In genomic region chr15:97862881-97863493, GRCm38 (mm10) we compare ENCODE assay signal across 15 mouse cellular contexts. TPM values are rescaled to one million over a fixed set of nuclear protein-coding genes. Genes with fewer than 3 reads are reported as not detected.
DNase-seq lines count a peak whose midpoint lies in the region; ATAC-seq and TF ChIP-seq lines count a peak whose summit lies in the region.
"Had no signal": no experiment of that assay in that cellular context is flagged by ENCODE, and none has a peak within 500 bp of the region (broad histone marks: within the 10 kb centered on the region; RNA-seq: fewer than 3 reads in every experiment).

No protein-coding gene starts in this region.

- no peak overlapping the region for H3K4me3 ChIP-seq in hindbrain, postnatal 0 days (ENCODE audit: low read length)
- no peak overlapping the region for H3K4me3 ChIP-seq in hindbrain, embryonic 12.5 days
- H3K4me3 ChIP-seq in MEL (ENCODE audit: control insufficient read depth in 1 of 2, insufficient read depth in 1 of 2, low read depth in 2 of 2, low read length in 2 of 2) = no peak overlapping the region
- peak overlapping the region; percentile 23; the same call in 1 of the 2 replicates for H3K4me3 ChIP-seq in olfactory bulb, adult 2 months (ENCODE audit: insufficient read depth, low read depth, low read length)
- H3K4me3 ChIP-seq: embryonic facial prominence, embryonic 10.5 days; erythroblast, embryonic 14.5 days; kidney, embryonic 15.5 days; limb, embryonic 12.5 days; liver, embryonic 15.5 days; neural tube, embryonic 12.5 days had no signal

- 47% methylated on average over 14 of the region's 14 CpGs for WGBS in hindbrain, postnatal 0 days
- WGBS in hindbrain, embryonic 12.5 days = 61% methylated on average over 14 of the region's 14 CpGs
- WGBS in olfactory bulb, adult 2 months = 57% methylated on average over 14 of the region's 14 CpGs

- H3K9me3 ChIP-seq in hindbrain, postnatal 0 days (ENCODE audit: low read length) = no peaks in the 10 kb centered on the region
- 0 out of 2 replicates have a peak, but pooled peaks cover 6% of the 10 kb centered on the region for H3K9me3 ChIP-seq in hindbrain, embryonic 12.5 days (replicated peaks)
- no peaks in the 10 kb centered on the region for H3K9me3 ChIP-seq in MEL (replicated peaks; ENCODE audit: insufficient read depth, low read length)
- H3K9me3 ChIP-seq: kidney, embryonic 15.5 days; liver, embryonic 15.5 days had no signal

- no peaks in the 10 kb centered on the region for H3K27me3 ChIP-seq in hindbrain, postnatal 0 days (ENCODE audit: insufficient read depth, low read length)
- no peaks in the 10 kb centered on the region; the same call in 1 of the 2 replicates for H3K27me3 ChIP-seq in hindbrain, embryonic 12.5 days
- H3K27me3 ChIP-seq in MEL (ENCODE audit: control insufficient read depth in 1 of 2, insufficient read depth in 2 of 2, low read length in 2 of 2) = no peaks in the 10 kb centered on the region
- H3K27me3 ChIP-seq: kidney, embryonic 15.5 days; limb, embryonic 12.5 days; liver, embryonic 15.5 days; neural tube, embryonic 12.5 days had no signal

- DNase-seq in hindbrain, postnatal 0 days (ENCODE audit: low spot score) = peak; percentile 15
- peak; percentile 23 for DNase-seq in MEL (ENCODE audit: low read depth, low spot score)
- DNase-seq in brain, embryonic 14.5 days (ENCODE audit: low read depth) = peak; percentile 17
- no peak for DNase-seq in Muller cell, postnatal 12 days (ENCODE audit: inconsistent ontology term)
- DNase-seq: adrenal gland, postnatal 36 days; heart, postnatal 14 days had no signal

- TF ChIP-seq CTCF in hindbrain, postnatal 0 days (IDR thresholded peaks at IDR 0.05; ENCODE audit: low read depth) = no peak
- no peak for TF ChIP-seq CTCF in MEL (IDR thresholded peaks at IDR 0.05 in 2 of 3, conservative IDR thresholded peaks at IDR 0.05 in 1 of 3; ENCODE audit: control insufficient read depth in 1 of 3, insufficient read depth in 1 of 3, low read depth in 2 of 3, low read length in 3 of 3, poor library complexity in 1 of 3, severe bottlenecking in 1 of 3)
- TF ChIP-seq CTCF in brain, embryonic 14.5 days (IDR thresholded peaks at IDR 0.05; ENCODE audit: borderline replicate concordance, extremely low read depth, insufficient read depth, insufficient read length) = no peak
- TF ChIP-seq CTCF in olfactory bulb, adult 2 months (IDR thresholded peaks at IDR 0.05; ENCODE audit: insufficient read depth, low read depth, low read length) = no peak

- no peaks in the 10 kb centered on the region for H3K79me2 ChIP-seq in MEL (ENCODE audit: control insufficient read depth, insufficient read depth, low read length, poor library complexity)

- H3K9ac ChIP-seq in hindbrain, postnatal 0 days (replicated peaks; ENCODE audit: low read length) = no peak overlapping the region
- no peak overlapping the region for H3K9ac ChIP-seq in hindbrain, embryonic 12.5 days
- no peak overlapping the region for H3K9ac ChIP-seq in MEL (ENCODE audit: control insufficient read depth, low read depth, low read length, poor library complexity, severe bottlenecking)
- H3K9ac ChIP-seq: kidney, embryonic 15.5 days; limb, embryonic 12.5 days; liver, embryonic 15.5 days; neural tube, embryonic 12.5 days had no signal

- TF ChIP-seq POLR2A in MEL (IDR thresholded peaks at IDR 0.05; ENCODE audit: control insufficient read depth in 1 of 2, insufficient read depth in 1 of 2, low read depth in 1 of 2, low read length in 2 of 2, poor library complexity in 1 of 2) = 0 out of 4 replicates have a peak, but pooled peaks of 1 of the 2 experiments have one; percentile 29
- TF ChIP-seq POLR2A in brain, embryonic 14.5 days (IDR thresholded peaks at IDR 0.05; ENCODE audit: borderline replicate concordance, extremely low read depth, insufficient read depth, insufficient read length, poor library complexity, severe bottlenecking) = no peak
- no peak for TF ChIP-seq POLR2A in olfactory bulb, adult 2 months (IDR thresholded peaks at IDR 0.05; ENCODE audit: insufficient read depth, low read depth, low read length)

- no peaks in the 10 kb centered on the region for H3K4me1 ChIP-seq in hindbrain, postnatal 0 days (ENCODE audit: insufficient read depth, low read length)
- H3K4me1 ChIP-seq in hindbrain, embryonic 12.5 days = peaks cover 3% of the 10 kb centered on the region; the same call in 1 of the 2 replicates
- H3K4me1 ChIP-seq in MEL (ENCODE audit: control insufficient read depth in 1 of 2, insufficient read depth in 2 of 2, low read length in 2 of 2) = peaks cover 21 to 24% of the 10 kb centered on the region in 2 experiments
- H3K4me1 ChIP-seq in olfactory bulb, adult 2 months (ENCODE audit: control insufficient read depth, insufficient read depth, low read length) = peaks cover 7% of the 10 kb centered on the region
- H3K4me1 ChIP-seq: limb, embryonic 12.5 days; neural tube, embryonic 12.5 days had no signal

- no peak for TF ChIP-seq EP300 in MEL (IDR thresholded peaks at IDR 0.05; ENCODE audit: low read depth in 1 of 2, low read length in 2 of 2)

- H3K27ac ChIP-seq in hindbrain, postnatal 0 days = no peak overlapping the region
- H3K27ac ChIP-seq in hindbrain, embryonic 12.5 days = no peak overlapping the region
- H3K27ac ChIP-seq in MEL (ENCODE audit: control insufficient read depth, low read depth, low read length) = no peak overlapping the region
- H3K27ac ChIP-seq in olfactory bulb, adult 2 months (ENCODE audit: insufficient read depth, low read depth, low read length) = no peak overlapping the region
- H3K27ac ChIP-seq: embryonic facial prominence, embryonic 10.5 days; kidney, embryonic 15.5 days; limb, embryonic 12.5 days; liver, embryonic 15.5 days; neural tube, embryonic 12.5 days had no signal

- ATAC-seq in hindbrain, postnatal 0 days = no peak
- no peak for ATAC-seq in hindbrain, embryonic 12.5 days (ENCODE audit: low FRiP score)
- no peak for ATAC-seq in CD4-positive, CD25-positive, alpha-beta regulatory T cell, adult 4 months

- no peak for TF ChIP-seq RAD21 in MEL (IDR thresholded peaks at IDR 0.05; ENCODE audit: low read depth, low read length)

- no peaks in the 10 kb centered on the region for H3K36me3 ChIP-seq in hindbrain, postnatal 0 days (ENCODE audit: insufficient read depth, low read length)
- H3K36me3 ChIP-seq in hindbrain, embryonic 12.5 days = no peaks in the 10 kb centered on the region
- peaks cover 18 to 25% of the 10 kb centered on the region in 2 experiments for H3K36me3 ChIP-seq in MEL (ENCODE audit: control insufficient read depth in 1 of 2, insufficient read depth in 2 of 2, low read length in 2 of 2)
- H3K36me3 ChIP-seq: limb, embryonic 12.5 days; liver, embryonic 15.5 days; neural tube, embryonic 12.5 days had no signal

- H3K4me2 ChIP-seq in hindbrain, postnatal 0 days (ENCODE audit: low read depth, low read length) = no peak overlapping the region
- H3K4me2 ChIP-seq in hindbrain, embryonic 12.5 days (replicated peaks) = no peak overlapping the region
- H3K4me2 ChIP-seq: kidney, embryonic 15.5 days; limb, embryonic 12.5 days; liver, embryonic 15.5 days; neural tube, embryonic 12.5 days had no signal

TF ChIP-seq in MEL, 35 proteins besides CTCF, POLR2A, EP300 and RAD21:
- TF ChIP-seq MYC (IDR thresholded peaks at IDR 0.05; ENCODE audit: low read depth, low read length) (no peak), GATA1 (IDR thresholded peaks at IDR 0.05; ENCODE audit: low read depth, low read length) (peak; percentile 44; the same call in 1 of the 2 replicates)

RNA-seq across cellular contexts. Expression of gene Hdac7, which starts 18.7 kb away (rescaled TPM):
- 23.6 and 28.6 TPM in 2 replicates for total RNA-seq in hindbrain, postnatal 0 days (2014; rRNA removed)
- polyA plus RNA-seq in hindbrain, postnatal 0 days (2015; fragmentation: Nextera tagmentation; extraction: Ambion mirVana) = 21.7 and 23.7 TPM in 2 replicates
- 26.7 and 29.1 TPM in 2 replicates for polyA plus RNA-seq in hindbrain, embryonic 12.5 days (2016; fragmentation: Nextera tagmentation; extraction: Ambion mirVana)
- total RNA-seq in MEL (2012; rRNA removed) = 100 and 102 TPM in 2 replicates
- polyA plus RNA-seq in MEL (2012; ENCODE audit: insufficient read depth in 1 of 2, insufficient read length in 2 of 2, low read depth in 1 of 2, low replicate concordance in 2 of 2, missing spikeins in 1 of 2) = 100 to 1,000 TPM in 1 of 2 experiments, not detected in 1; 389 TPM
- polyA plus RNA-seq in brain, embryonic 14.5 days (2012; rRNA removed) = 78.2 and 82.1 TPM in 2 replicates
- 147 TPM in 1 of 2 replicates, not detected in the other for polyA plus RNA-seq in olfactory bulb, adult 2 months (2012; ENCODE audit: insufficient read depth, insufficient read length, low replicate concordance, missing spikeins)
- polyA plus RNA-seq in CD4-positive, CD25-positive, alpha-beta regulatory T cell, adult 4 months (2017; shearing (Covaris generic)) = 10 to 100 TPM; 68.2 to 74.2 TPM

RNA-seq across cellular contexts. Expression of gene Vdr, which starts 47.4 kb away (rescaled TPM):
- total RNA-seq in hindbrain, postnatal 0 days (2014; rRNA removed) = 0.26 and 0.29 TPM in 2 replicates
- 0.38 and 0.76 TPM in 2 replicates for polyA plus RNA-seq in hindbrain, postnatal 0 days (2015; fragmentation: Nextera tagmentation; extraction: Ambion mirVana)
- 0.43 and 0.70 TPM in 2 replicates for polyA plus RNA-seq in hindbrain, embryonic 12.5 days (2016; fragmentation: Nextera tagmentation; extraction: Ambion mirVana)
- total RNA-seq in MEL (2012; rRNA removed) = 0.54 and 0.69 TPM in 2 replicates
- polyA plus RNA-seq in MEL (2012; ENCODE audit: insufficient read depth in 1 of 2, insufficient read length in 2 of 2, low read depth in 1 of 2, low replicate concordance in 2 of 2, missing spikeins in 1 of 2) = 1 to 10 TPM in 1 of 2 experiments, not detected in 1; 1.9 TPM
- 0.25 and 0.26 TPM in 2 replicates for polyA plus RNA-seq in brain, embryonic 14.5 days (2012; rRNA removed)
- polyA plus RNA-seq in olfactory bulb, adult 2 months (2012; ENCODE audit: insufficient read depth, insufficient read length, low replicate concordance, missing spikeins) = not detected in 2 replicates
- polyA plus RNA-seq in CD4-positive, CD25-positive, alpha-beta regulatory T cell, adult 4 months (2017; shearing (Covaris generic)) = under 1 TPM; 0.24 to 0.84 TPM
- polyA plus RNA-seq: erythroblast, embryonic 14.5 days had no signal
